Mouse (Mus musculus): ENCODE data around the gene Rnf19b. TPM values are rescaled to one million over a fixed set of nuclear protein-coding genes. Genes with fewer than 3 reads are reported as not detected.

Rnf19b gene
- total and polyA plus RNA-seq, 3 experiments = 75.3 to 104 (median 98.3) TPM

GRCm38 (mm10) chr4:129095276-129095675 lies 37.2 kb downstream of the Rnf19b start:
- TF ChIP-seq NRF1 (IDR thresholded peaks at IDR 0.05; ENCODE audit: low read depth, low read length) (peak; percentile 40), CHD1 (IDR thresholded peaks at IDR 0.05; ENCODE audit: low read depth, low read length) (no peak), UBTF (IDR thresholded peaks at IDR 0.05; ENCODE audit: low read depth, low read length) (no peak)
- no peaks in the 10 kb centered on the region for H3K36me3 ChIP-seq (replicated peaks in 1 of 2; ENCODE audit: control insufficient read depth in 1 of 2, insufficient read depth in 1 of 2, low read length in 1 of 2)
- in situ Hi-C loops (cut with MboI; ENCODE audit: low pct_ligation_motif_present, low pct_unique_long_range_greater_than_20kb, low sequenced_read_pairs) (no loop called here), dilution Hi-C loops (cut with MboI; ENCODE audit: extremely low pct_ligation_motif_present, extremely low pct_unique_long_range_greater_than_20kb, low sequenced_read_pairs) (no loop called here)
- H3K79me2 ChIP-seq (replicated peaks; ENCODE audit: control insufficient read depth, extremely low read depth, insufficient read depth, poor library complexity, severe bottlenecking) = no peaks in the 10 kb centered on the region
- no peak overlapping the region for H3K27ac ChIP-seq (ENCODE audit: insufficient read depth, low read depth)
- H3K4me3 ChIP-seq (replicated peaks in 1 of 3; ENCODE audit: low read depth in 2 of 3, low read length in 2 of 3, poor library complexity in 1 of 3) = no peak overlapping the region
- H3K9ac ChIP-seq (ENCODE audit: insufficient read depth, low read depth) = no peak overlapping the region
- peaks cover 6% of the 10 kb centered on the region for H3K9me3 ChIP-seq (replicated peaks; ENCODE audit: low read length)
- no peak for DNase-seq (ENCODE audit: extremely low read depth)
- no peaks in the 10 kb centered on the region for H3K4me1 ChIP-seq (ENCODE audit: control insufficient read depth in 1 of 2, insufficient read depth in 2 of 2)
- no peak overlapping the region for H3K4me2 ChIP-seq (ENCODE audit: insufficient read depth, low read depth, poor library complexity, severe bottlenecking)
- peaks cover 15% of the 10 kb centered on the region for H3K27me3 ChIP-seq (replicated peaks)

- in situ Hi-C loops (cut with MboI; ENCODE audit: low pct_ligation_motif_present, low pct_unique_long_range_greater_than_20kb, low sequenced_read_pairs) (no loop called here), dilution Hi-C loops (cut with MboI; ENCODE audit: extremely low pct_ligation_motif_present, extremely low pct_unique_long_range_greater_than_20kb, low sequenced_read_pairs) (no loop called here)
- no peak for TF ChIP-seq MXI1 (IDR thresholded peaks at IDR 0.05; ENCODE audit: low read depth, low read length)
- peak in 1 of 2 experiments; percentile 6; a peak in 1 of 4 replicates for TF ChIP-seq CTCF (conservative IDR thresholded peaks at IDR 0.05 in 1 of 2, IDR thresholded peaks at IDR 0.05 in 1 of 2; ENCODE audit: low read depth in 2 of 2, low read length in 2 of 2)
- no peak for TF ChIP-seq POLR2AphosphoS2 (IDR thresholded peaks at IDR 0.05; ENCODE audit: low read depth, low read length)
- no peak for TF ChIP-seq EP300 (IDR thresholded peaks at IDR 0.05; ENCODE audit: low read length)
- TF ChIP-seq HCFC1 (IDR thresholded peaks at IDR 0.05; ENCODE audit: low read depth, low read length) = no peak
- Histone ChIP-seq H3K27me3 (replicated peaks) (peaks cover 15% of the 10 kb centered on the region), H3K27ac (ENCODE audit: insufficient read depth, low read depth) (no peak overlapping the region), H3K9me3 (replicated peaks; ENCODE audit: low read length) (peaks cover 6% of the 10 kb centered on the region), H3K4me1 (ENCODE audit: control insufficient read depth in 1 of 2, insufficient read depth in 2 of 2) (no peaks in the 10 kb centered on the region), H3K4me3 (replicated peaks in 1 of 3; ENCODE audit: low read depth in 2 of 3, low read length in 2 of 3, poor library complexity in 1 of 3) (no peak overlapping the region), H3K9ac (ENCODE audit: insufficient read depth, low read depth) (no peak overlapping the region), H3K36me3 (replicated peaks in 1 of 2; ENCODE audit: control insufficient read depth in 1 of 2, insufficient read depth in 1 of 2, low read length in 1 of 2) (no peaks in the 10 kb centered on the region), H3K4me2 (ENCODE audit: insufficient read depth, low read depth, poor library complexity, severe bottlenecking) (no peak overlapping the region), H3K79me2 (replicated peaks; ENCODE audit: control insufficient read depth, extremely low read depth, insufficient read depth, poor library complexity, severe bottlenecking) (no peaks in the 10 kb centered on the region)
- DNase-seq (ENCODE audit: extremely low read depth) = no peak
These were observed 38.9 kb downstream of the Rnf19b start for GRCm38 (mm10) chr4:129097006-129097405.

GRCm38 (mm10) chr4:129102133-129102829 lies 44.2 kb downstream of the Rnf19b start:
- Histone ChIP-seq H3K27me3 (replicated peaks) (peaks cover 30% of the 10 kb centered on the region), H3K9ac (ENCODE audit: insufficient read depth, low read depth) (no peak overlapping the region), H3K36me3 (replicated peaks in 1 of 2; ENCODE audit: control insufficient read depth in 1 of 2, insufficient read depth in 1 of 2, low read length in 1 of 2) (no peaks in the 10 kb centered on the region), H3K4me2 (ENCODE audit: insufficient read depth, low read depth, poor library complexity, severe bottlenecking) (no peak overlapping the region), H3K79me2 (replicated peaks; ENCODE audit: control insufficient read depth, extremely low read depth, insufficient read depth, poor library complexity, severe bottlenecking) (no peaks in the 10 kb centered on the region), H3K27ac (ENCODE audit: insufficient read depth, low read depth) (no peak overlapping the region), H3K9me3 (replicated peaks; ENCODE audit: low read length) (peaks cover 4% of the 10 kb centered on the region), H3K4me1 (ENCODE audit: control insufficient read depth in 1 of 2, insufficient read depth in 2 of 2) (peaks cover 0 to 8% of the 10 kb centered on the region in 2 experiments; a peak in 2 of 4 replicates), H3K4me3 (replicated peaks in 1 of 3; ENCODE audit: low read depth in 2 of 3, low read length in 2 of 3, poor library complexity in 1 of 3) (no peak overlapping the region)
- in situ Hi-C loops (cut with MboI; ENCODE audit: low pct_ligation_motif_present, low pct_unique_long_range_greater_than_20kb, low sequenced_read_pairs) (no loop called here), dilution Hi-C loops (cut with MboI; ENCODE audit: extremely low pct_ligation_motif_present, extremely low pct_unique_long_range_greater_than_20kb, low sequenced_read_pairs) (no loop called here)
- TF ChIP-seq JUN (IDR thresholded peaks at IDR 0.05; ENCODE audit: insufficient read depth, low read depth, low read length) = no peak
- no peak for TF ChIP-seq E2F4 (IDR thresholded peaks at IDR 0.05; ENCODE audit: insufficient replicate concordance, low read depth, low read length)
- no peak for TF ChIP-seq IRF4 (IDR thresholded peaks at IDR 0.05; ENCODE audit: low read depth, low read length)
- TF ChIP-seq ELF1 (IDR thresholded peaks at IDR 0.05; ENCODE audit: low read depth, low read length) = no peak
- TF ChIP-seq CHD1 (IDR thresholded peaks at IDR 0.05; ENCODE audit: low read depth, low read length) = no peak
- TF ChIP-seq CTCF (conservative IDR thresholded peaks at IDR 0.05 in 1 of 2, IDR thresholded peaks at IDR 0.05 in 1 of 2; ENCODE audit: low read depth in 2 of 2, low read length in 2 of 2) = no peak
- no peak for TF ChIP-seq EP300 (IDR thresholded peaks at IDR 0.05; ENCODE audit: low read length)
- no peak for TF ChIP-seq ETS1 (conservative IDR thresholded peaks at IDR 0.05; ENCODE audit: low read depth, low read length)
- no peak for TF ChIP-seq MAX (IDR thresholded peaks at IDR 0.05; ENCODE audit: low read length)
- TF ChIP-seq UBTF (IDR thresholded peaks at IDR 0.05; ENCODE audit: low read depth, low read length) = no peak
- TF ChIP-seq SMC3 (IDR thresholded peaks at IDR 0.05; ENCODE audit: low read depth, low read length) = no peak
- no peak for TF ChIP-seq ZKSCAN1 (IDR thresholded peaks at IDR 0.05; ENCODE audit: borderline replicate concordance, low read depth, low read length)
- TF ChIP-seq MAFK (IDR thresholded peaks at IDR 0.05; ENCODE audit: insufficient replicate concordance, low read length) = no peak
- no peak for TF ChIP-seq JUND (conservative IDR thresholded peaks at IDR 0.05; ENCODE audit: low read depth, low read length)
- no peak for TF ChIP-seq GABPA (IDR thresholded peaks at IDR 0.05; ENCODE audit: insufficient replicate concordance, low read depth, low read length)
- TF ChIP-seq POLR2A (IDR thresholded peaks at IDR 0.05; ENCODE audit: low read depth, low read length) = no peak
- no peak for TF ChIP-seq MAZ (IDR thresholded peaks at IDR 0.05; ENCODE audit: low read depth, low read length)
- DNase-seq (ENCODE audit: extremely low read depth) = no peak

Measured in CH12.LX (cell line).